Mouse (Mus musculus) liver, postnatal 0 days (tissue): ENCODE data around the gene Olfr805. TPM values are rescaled to one million over a fixed set of nuclear protein-coding genes. Genes with fewer than 3 reads are reported as not detected.

Experiments
- ATAC-seq: fragments of 200-750 bp; cut with Nextera tagmentation; 2 replicates; pipeline ENCODE4 v1.8.0; 2017; ENCODE audit warnings: mild to moderate bottlenecking, moderate library complexity
- DNase-seq: peaks from one replicate; pipeline ENCODE4 v3.0.0-alpha.2; 2016
- H3K27ac ChIP-seq: fragments of 300-500 bp; sonication (generic); 2 replicates; pipeline ENCODE4 v1.5.1; 2014; ENCODE audit warnings: antibody characterized with exemption, moderate library complexity, mild to moderate bottlenecking, low read depth
- H3K27me3 ChIP-seq: fragments of 300-500 bp; sonication (generic); 2 replicates; pipeline ENCODE4 v1.6.1; 2014; ENCODE audit warnings: low read length, control low read depth, mixed read lengths; ENCODE audit not compliant: insufficient read depth
- H3K36me3 ChIP-seq: fragments of 300-500 bp; sonication (generic); replicated peaks from 2 replicates; pipeline ENCODE4 v1.6.1; 2014; ENCODE audit warnings: mild to moderate bottlenecking, control low read depth, low read length, moderate library complexity, mixed read lengths; ENCODE audit not compliant: insufficient read depth
- H3K4me1 ChIP-seq: fragments of 300-500 bp; sonication (generic); 2 replicates; pipeline ENCODE4 v1.6.1; 2014; ENCODE audit warnings: antibody characterized with exemption, mild to moderate bottlenecking, control low read depth; ENCODE audit not compliant: insufficient read depth
- H3K4me2 ChIP-seq: fragments of 300-500 bp; sonication (generic); 2 replicates; pipeline ENCODE4 v1.6.1; 2014; ENCODE audit warnings: low read depth, mild to moderate bottlenecking, low read length, moderate library complexity, mixed read lengths
- H3K4me3 ChIP-seq: fragments of 300-500 bp; sonication (generic); 2 replicates; pipeline ENCODE4 v1.5.1; 2014; ENCODE audit warnings: low read depth, low read length
- H3K9ac ChIP-seq: fragments of 300-500 bp; sonication (generic); replicated peaks from 2 replicates; pipeline ENCODE4 v1.6.1; 2014; ENCODE audit warnings: mild to moderate bottlenecking, moderate library complexity
- H3K9me3 ChIP-seq: fragments of 300-500 bp; sonication (generic); 2 replicates; pipeline ENCODE4 v1.6.1; 2016; ENCODE audit warnings: mild to moderate bottlenecking, control low read depth, low read length, mixed read lengths
- CTCF ChIP-seq: sonication (generic); IDR thresholded peaks from 2 replicates; pipeline ENCODE4 v1.5.1; 2016; ENCODE audit warnings: antibody characterized with exemption, low read depth
- EP300 ChIP-seq: IDR thresholded peaks from 2 replicates; pipeline ENCODE4 v1.6.1; 2016; ENCODE audit warnings: antibody characterized with exemption, low read depth, mild to moderate bottlenecking
- WGBS: fragments of 180-500 bp; shearing (Covaris S2); extraction: QIAGEN DNeasy Blood & Tissue Kit; methylation state at CpG from one replicate; pipeline ENCODE4 v1.1.7; 2014; ENCODE audit not compliant: insufficient replicate concordance; 5-methylcytosine and 5-hydroxymethylcytosine counted together
- microRNA-seq: library from miRNA; unstranded; fragments of <30 nt; microRNA quantifications from one replicate; pipeline ENCODE4, GENCODE M21; 2016
- polyA plus RNA-seq: library from polyadenylated mRNA; unstranded; fragments of >200 nt; fragmentation: Nextera tagmentation; extraction: Ambion mirVana; gene quantifications from 2 replicates; pipeline ENCODE4 v1.2.1, GENCODE M21; 2015

The Olfr805 gene
- polyA plus RNA-seq, 1 experiment from 2014 or later = not detected

- Histone ChIP-seq H3K4me3 (no peak within 1 kb of the TSS), H3K9me3 (no peaks in the 10 kb centered on the region), H3K4me2 (no peak within 1 kb of the TSS), H3K27ac (no peak within 1 kb of the TSS), H3K27me3 (no peaks in the 10 kb centered on the region), H3K9ac (no peak within 1 kb of the TSS), H3K4me1 (no peaks in the 10 kb centered on the region), H3K36me3 (no peaks in the 10 kb centered on the region)
- DNase-seq (no peak), ATAC-seq (no peak)
- TF ChIP-seq EP300 (no peak), CTCF (no peak)
- WGBS = 76% methylated on average over 2 of the region's 2 CpGs
Observed at GRCm38 (mm10) chr10:129694186-129694585, 35.0 kb downstream of the Olfr805 start, which contains the start of gene Olfr803. TSS of gene Olfr803 (minus strand) at chr10:129694286.

GRCm38 (mm10) chr10:129688069-129688468 lies 41.1 kb downstream of the Olfr805 start, which contains the start of gene Olfr802:
TSS of gene Olfr802 (minus strand) at chr10:129688169.
- WGBS = 54% methylated on average over 1 of the region's 1 CpGs

GRCm38 (mm10) chr10:129673765-129674164 lies 55.4 kb downstream of the Olfr805 start, which contains the start of gene Olfr801:
TSS of gene Olfr801 (minus strand) at chr10:129673865.
- Histone ChIP-seq H3K9ac (no peak within 1 kb of the TSS), H3K36me3 (no peaks in the 10 kb centered on the region), H3K27me3 (no peaks in the 10 kb centered on the region), H3K9me3 (no peaks in the 10 kb centered on the region), H3K4me3 (no peak within 1 kb of the TSS), H3K27ac (no peak within 1 kb of the TSS), H3K4me1 (no peaks in the 10 kb centered on the region), H3K4me2 (no peak within 1 kb of the TSS)
- 56% methylated on average over 1 of the region's 1 CpGs for WGBS
- TF ChIP-seq CTCF (no peak), EP300 (no peak)
- DNase-seq (no peak), ATAC-seq (no peak)

More at GRCm38 (mm10) chr10:129688069-129688468, 41.1 kb downstream of the Olfr805 start, which contains the start of gene Olfr802:
- H3K27ac ChIP-seq = no peak within 1 kb of the TSS
- no peaks in the 10 kb centered on the region for H3K27me3 ChIP-seq
- no peaks in the 10 kb centered on the region for H3K4me1 ChIP-seq
- no peak within 1 kb of the TSS for H3K9ac ChIP-seq
- no peak within 1 kb of the TSS for H3K4me2 ChIP-seq
- H3K36me3 ChIP-seq = no peaks in the 10 kb centered on the region
- TF ChIP-seq CTCF = no peak
- no peak for TF ChIP-seq EP300
- no peak within 1 kb of the TSS for H3K4me3 ChIP-seq
- DNase-seq = no peak
- ATAC-seq = no peak
- H3K9me3 ChIP-seq = no peaks in the 10 kb centered on the region

Small RNA genes within 50 kb of the gene (microRNA-seq; reads per million reads assigned to microRNA genes)
- gene Gm24485 = not detected

Other genes with a start within 250 kb of the Olfr805 start
- gene Olfr789, start 244.6 kb downstream of the Olfr805 start, polyA plus RNA-seq = not detected in 2 replicates
- not detected in 2 replicates for gene Olfr790, start 230.9 kb downstream of the Olfr805 start, polyA plus RNA-seq
- gene Olfr791, start 207.6 kb downstream of the Olfr805 start, polyA plus RNA-seq = not detected in 2 replicates
- not detected in 2 replicates for gene Olfr792, start 190.2 kb downstream of the Olfr805 start, polyA plus RNA-seq
- not detected in 2 replicates for gene Olfr794, start 161.7 kb downstream of the Olfr805 start, polyA plus RNA-seq
- not detected in 2 replicates for gene Olfr796, start 116.8 kb downstream of the Olfr805 start, polyA plus RNA-seq
- gene Olfr798, start 101.4 kb downstream of the Olfr805 start, polyA plus RNA-seq = not detected in 2 replicates
- gene Olfr799, start 91.9 kb downstream of the Olfr805 start, polyA plus RNA-seq = not detected in 2 replicates
- not detected in 2 replicates for gene Olfr800, start 71.7 kb downstream of the Olfr805 start, polyA plus RNA-seq
- gene Olfr801, start 55.5 kb downstream of the Olfr805 start, polyA plus RNA-seq = not detected in 2 replicates
- not detected in 2 replicates for gene Olfr802, start 41.2 kb downstream of the Olfr805 start, polyA plus RNA-seq
- not detected in 2 replicates for gene Olfr803, start 35.1 kb downstream of the Olfr805 start, polyA plus RNA-seq
- not detected in 2 replicates for gene Olfr804, start 26.2 kb downstream of the Olfr805 start, polyA plus RNA-seq
- not detected in 2 replicates for gene Olfr806, start 12.5 kb upstream of the Olfr805 start, polyA plus RNA-seq
- gene Olfr807, start 28.4 kb upstream of the Olfr805 start, polyA plus RNA-seq = not detected in 2 replicates
- gene Olfr808, start 36.1 kb upstream of the Olfr805 start, polyA plus RNA-seq = not detected in 2 replicates
- not detected in 2 replicates for gene Olfr809, start 45.3 kb upstream of the Olfr805 start, polyA plus RNA-seq
- gene Olfr810, start 65.5 kb upstream of the Olfr805 start, polyA plus RNA-seq = not detected in 2 replicates
- not detected in 2 replicates for gene Olfr811, start 75.0 kb upstream of the Olfr805 start, polyA plus RNA-seq
- not detected in 2 replicates for gene Olfr812, start 116.7 kb upstream of the Olfr805 start, polyA plus RNA-seq
- not detected in 2 replicates for gene Olfr813, start 126.0 kb upstream of the Olfr805 start, polyA plus RNA-seq
- not detected in 2 replicates for gene Olfr814, start 150.5 kb upstream of the Olfr805 start, polyA plus RNA-seq
- not detected in 2 replicates for gene Olfr815, start 176.5 kb upstream of the Olfr805 start, polyA plus RNA-seq
- gene Olfr816, start 186.2 kb upstream of the Olfr805 start, polyA plus RNA-seq = not detected in 2 replicates
- not detected in 2 replicates for gene Olfr818, start 219.7 kb upstream of the Olfr805 start, polyA plus RNA-seq
- not detected in 2 replicates for gene Olfr819, start 237.9 kb upstream of the Olfr805 start, polyA plus RNA-seq
- gene Olfr247, start 246.8 kb upstream of the Olfr805 start, polyA plus RNA-seq = not detected in 2 replicates